Mouse (Mus musculus) neutrophil, adult 5-6 weeks (primary cell): ENCODE data around the gene Pla2g4c. TPM values are rescaled to one million over a fixed set of nuclear protein-coding genes. Genes with fewer than 3 reads are reported as not detected.
A peak's percentile ranks its signal among the peaks of the same experiment; 100 is the strongest.

ENCODE experiments used
- ATAC-seq: fragments of 151-379, 151-347 bp; 2 replicates; pipeline ENCODE4 v1.8.0; 2017; ENCODE audit warnings: mild to moderate bottlenecking, moderate TSS enrichment; ENCODE audit not compliant: insufficient number of reproducible peaks, poor library complexity, low FRiP score, severe bottlenecking; ENCODE audit errors: extremely low read depth
- total RNA-seq: library from RNA; stranded (forward); fragments of 200-1000 nt; gene quantifications from 2 replicates; pipeline ENCODE4 v1.2.3, GENCODE M21; 2017

Gene Pla2g4c
- total RNA-seq = 0.23 and 0.37 TPM in 2 replicates

DNA sequence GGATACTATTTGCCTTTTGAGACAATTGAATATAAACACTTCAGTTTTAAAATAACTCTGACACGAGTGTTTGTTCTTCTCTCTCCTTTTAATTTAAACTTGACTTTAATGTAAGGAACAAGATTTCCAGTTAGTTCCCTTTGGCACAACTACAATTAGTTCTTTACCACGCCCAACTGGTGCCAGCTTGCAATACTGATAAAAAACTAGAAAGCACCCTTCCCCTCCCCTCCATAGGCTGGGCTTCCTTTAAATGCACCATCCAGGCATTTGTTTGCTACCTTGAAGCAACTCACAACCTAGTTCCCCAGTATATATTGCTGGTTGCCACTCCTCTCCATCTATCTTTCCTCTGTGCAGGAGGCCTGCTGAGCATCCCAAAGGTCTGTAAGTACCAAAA is at the start of gene Pla2g4c:
Gene Pla2g4c (plus strand): TSS at position 340 of the 400 bp plus-strand sequence.
- no peak for ATAC-seq

GRCm38 (mm10) chr7:13277081-13277480 is 47.4 kb upstream of the Pla2g4c start, which contains the start of gene Lig1:
Gene Lig1 (plus strand): TSS chr7:13277283.
- ATAC-seq = no peak

GRCm38 (mm10) chr7:13277833-13278232 is 46.6 kb upstream of the Pla2g4c start:
- ATAC-seq = no peak

DNA sequence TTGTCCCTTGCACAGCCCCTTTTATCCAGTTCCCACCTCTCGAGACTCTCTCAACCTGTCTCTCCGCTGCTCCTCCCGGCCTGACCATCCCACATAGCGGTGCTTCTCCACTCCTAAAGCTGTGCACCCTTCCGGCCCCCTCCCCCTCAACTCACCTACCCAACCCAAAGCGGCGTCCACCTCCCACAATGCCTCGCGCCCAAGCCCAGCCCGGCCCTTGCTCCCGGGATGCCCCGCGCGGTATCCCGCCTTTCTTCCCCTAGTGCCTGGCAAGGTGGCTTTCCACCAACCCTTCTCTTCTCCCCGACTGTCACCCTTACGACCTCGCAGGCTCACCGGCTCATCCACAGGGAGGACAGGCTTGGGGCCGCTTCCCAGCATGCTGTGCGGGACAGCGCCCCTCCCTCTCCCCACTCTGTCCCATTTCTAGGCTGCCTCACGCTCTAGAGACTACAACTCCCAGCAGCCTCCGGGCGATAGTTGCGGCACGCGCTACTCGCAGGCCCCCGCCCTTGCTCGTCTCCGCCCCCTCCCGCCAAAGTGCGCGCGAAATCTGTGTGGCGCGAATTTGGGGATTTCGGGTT is 46.1 kb upstream of the Pla2g4c start, which contains the start of gene Zswim9:
Gene Zswim9 (minus strand): TSS at position 414 of the 584 bp plus-strand sequence.
- peak; percentile 97 for ATAC-seq

DNA sequence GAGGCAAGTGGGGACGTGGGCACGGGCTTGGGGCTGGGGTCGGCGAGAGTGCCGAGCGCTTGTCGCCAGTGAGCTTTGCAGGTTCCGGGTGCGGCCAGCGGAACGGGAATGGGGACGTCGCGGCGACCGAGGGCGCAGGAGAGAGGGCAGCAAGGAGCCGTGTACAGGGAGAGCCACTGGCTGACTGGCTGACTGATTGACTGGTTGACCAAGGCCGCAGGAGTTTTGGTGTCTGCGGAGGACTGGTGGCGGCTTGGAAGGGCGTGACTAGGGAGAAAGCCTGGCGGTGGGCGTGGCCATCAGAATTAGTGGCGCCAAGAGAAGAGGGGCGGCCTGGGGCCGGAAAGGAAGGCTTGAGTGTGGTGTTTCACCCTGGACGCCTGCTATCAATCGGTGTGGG is 45.5 kb upstream of the Pla2g4c start:
- 0 out of 2 replicates have a peak, but pooled peaks have one; percentile 11 for ATAC-seq

DNA sequence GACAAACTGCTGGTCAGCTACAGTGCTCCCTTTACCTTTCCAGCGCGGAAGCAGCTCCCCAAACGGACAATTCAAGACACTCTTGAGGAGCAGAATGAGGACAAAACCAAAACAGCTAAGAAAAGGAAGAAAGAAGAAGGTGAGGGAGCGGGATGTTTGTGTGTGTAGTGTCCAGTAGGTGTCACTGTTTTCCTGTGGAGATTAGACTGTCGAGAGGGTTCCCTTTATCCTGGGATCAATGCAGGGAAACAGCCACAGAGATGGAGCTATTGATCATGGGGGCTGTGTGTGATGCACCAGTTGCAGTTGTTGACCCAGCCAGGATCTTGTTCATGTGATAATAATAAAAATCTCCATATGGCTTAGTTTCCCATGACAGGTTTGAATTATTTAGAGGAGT is 35.8 kb upstream of the Pla2g4c start:
- no peak for ATAC-seq

GRCm38 (mm10) chr7:13290041-13290675 is 34.3 kb upstream of the Pla2g4c start:
- no peak for ATAC-seq

DNA sequence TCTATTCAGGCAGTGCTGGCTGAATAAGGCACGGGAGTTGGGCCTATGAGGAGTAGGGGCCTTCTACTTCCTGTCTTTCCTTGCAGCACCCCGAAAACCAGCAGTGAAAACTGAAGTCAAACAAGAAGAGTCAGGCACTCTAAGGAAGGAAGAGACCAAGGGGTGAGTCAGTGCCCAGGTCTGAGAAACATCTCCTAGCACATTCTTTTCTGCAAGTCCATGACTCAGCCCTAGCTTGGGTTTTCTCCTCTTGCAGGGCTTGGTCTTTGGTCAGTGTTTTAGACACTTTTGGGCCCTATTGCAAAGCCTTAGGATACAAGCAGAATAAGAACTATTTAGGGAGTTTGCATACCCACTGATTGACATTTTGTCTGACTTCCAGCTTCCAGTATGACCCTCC is 33.1 kb upstream of the Pla2g4c start:
- ATAC-seq = no peak

GRCm38 (mm10) chr7:13293878-13294855 is 30.3 kb upstream of the Pla2g4c start:
- no peak for ATAC-seq

- no peak for ATAC-seq
These were observed 29.2 kb upstream of the Pla2g4c start for GRCm38 (mm10) chr7:13295256-13295655.

DNA sequence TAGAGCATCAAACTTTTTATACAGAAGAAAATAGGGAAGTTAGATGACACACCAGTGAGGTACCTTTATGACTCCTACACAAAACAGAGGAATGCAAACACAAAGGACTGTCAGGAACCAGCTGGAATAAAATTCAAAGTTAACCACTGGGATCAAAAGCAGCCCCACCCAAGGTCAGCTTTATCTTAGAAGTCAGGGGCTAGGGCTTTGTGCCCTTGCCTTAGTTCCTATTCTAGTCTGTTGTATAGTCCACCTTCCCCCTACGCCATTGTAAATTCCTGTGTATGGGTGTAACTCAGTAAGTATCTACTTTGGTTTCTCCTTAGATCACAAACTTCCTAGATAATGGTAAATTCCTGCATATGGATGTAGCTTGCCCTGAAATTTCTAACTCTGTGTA is 26.8 kb upstream of the Pla2g4c start:
- no peak for ATAC-seq

GRCm38 (mm10) chr7:13298821-13299220 is 25.6 kb upstream of the Pla2g4c start:
- no peak for ATAC-seq

GRCm38 (mm10) chr7:13301643-13302042 is 22.8 kb upstream of the Pla2g4c start:
- ATAC-seq = no peak

DNA sequence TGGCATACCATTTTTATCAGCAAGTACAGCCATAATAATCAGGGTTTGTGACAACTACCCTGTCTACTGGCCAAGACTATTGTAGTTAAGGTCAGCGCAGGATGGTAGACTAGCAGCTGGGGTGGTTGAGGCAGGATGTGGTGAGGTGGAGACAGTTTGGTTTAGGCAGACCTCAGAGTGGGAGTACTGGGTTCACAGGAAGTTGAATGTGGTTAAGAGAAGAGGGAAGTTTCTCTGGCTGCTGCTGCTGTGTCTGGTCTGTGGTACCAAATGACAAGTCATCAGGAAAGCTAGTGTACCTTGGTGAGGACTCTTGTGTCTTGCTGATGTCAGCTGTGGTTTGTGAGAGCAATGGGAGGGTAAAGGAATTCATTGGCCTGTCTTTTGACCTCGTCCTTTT is 21.7 kb upstream of the Pla2g4c start:
- ATAC-seq = peak; percentile 82

- no peak for ATAC-seq
These were observed 21.1 kb upstream of the Pla2g4c start for GRCm38 (mm10) chr7:13303372-13303771.

GRCm38 (mm10) chr7:13309407-13309806 is 15.0 kb upstream of the Pla2g4c start:
- ATAC-seq = no peak

GRCm38 (mm10) chr7:13310493-13311199 is 13.8 kb upstream of the Pla2g4c start:
- ATAC-seq = no peak

- ATAC-seq = no peak
These were observed 13.1 kb upstream of the Pla2g4c start for GRCm38 (mm10) chr7:13311401-13311800.

DNA sequence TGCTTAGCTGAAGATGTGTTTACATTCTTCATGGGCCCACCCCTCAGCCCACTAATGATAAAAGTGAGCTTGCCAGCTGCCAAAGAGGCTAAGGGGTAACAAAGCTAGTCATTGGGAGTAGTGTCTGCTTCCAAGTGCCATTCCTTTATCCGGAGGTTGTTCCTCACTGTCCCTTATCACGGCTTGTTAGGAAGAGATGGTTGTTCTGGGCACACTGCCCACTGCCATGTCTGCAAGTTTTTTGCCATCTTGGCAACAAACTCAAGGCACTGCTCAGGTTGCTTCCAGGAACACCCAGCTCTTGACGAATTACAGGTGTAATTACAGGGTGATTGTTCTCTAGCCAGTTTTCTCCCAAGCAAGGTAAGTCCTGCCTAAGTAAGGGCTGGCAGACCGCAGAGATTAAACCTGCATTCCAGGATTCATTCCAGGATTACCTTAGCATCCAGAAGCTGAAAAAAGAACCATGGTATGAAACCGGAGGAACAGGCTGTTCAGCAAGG is 10.3 kb upstream of the Pla2g4c start:
- no peak for ATAC-seq
